Mouse (Mus musculus): ENCODE results near the gene Gm44965.

DNA sequence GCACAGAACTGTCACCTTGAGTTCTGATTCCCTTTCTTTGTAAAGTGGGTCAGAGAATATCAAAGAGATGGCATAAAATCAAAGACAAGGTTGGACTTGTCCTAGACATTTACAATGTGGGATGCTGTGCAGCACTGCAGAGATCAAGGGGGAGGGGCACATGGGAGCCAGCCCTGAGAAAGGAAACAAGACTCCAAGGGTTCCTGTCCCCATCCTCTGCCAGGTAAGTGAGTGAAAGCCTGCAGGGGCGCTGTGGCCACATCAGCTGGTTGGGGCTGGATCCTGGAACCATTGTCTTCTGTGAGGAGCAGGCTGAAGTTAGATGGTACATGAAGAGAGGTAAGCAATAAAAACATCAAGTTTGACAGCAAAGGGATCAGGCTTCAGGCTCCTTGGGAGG lies 29.7 kb downstream of the Gm44965 start:
- no peak for TF ChIP-seq POLR2A (IDR thresholded peaks at IDR 0.05; ENCODE audit: borderline replicate concordance, control insufficient read depth, low read depth, low read length)
- no peak for TF ChIP-seq CTCF (IDR thresholded peaks at IDR 0.05; ENCODE audit: control insufficient read depth, insufficient read depth, low read length)

All from bone marrow, adult 2 months (tissue).